7 mouse cellular contexts compared by ENCODE assay signal in genomic region chr5:121384757-121385460, GRCm38 (mm10). TPM values are rescaled to one million over a fixed set of nuclear protein-coding genes. Genes with fewer than 3 reads are reported as not detected.
DNase-seq lines count a peak whose midpoint lies in the region; ATAC-seq and TF ChIP-seq lines count a peak whose summit lies in the region.

No protein-coding gene starts in this region.

- H3K4me2 ChIP-seq in limb, embryonic 12.5 days = peak overlapping the region; percentile 78
- peak overlapping the region; percentile 83 for H3K4me2 ChIP-seq in stomach, embryonic 15.5 days

- no peak for TF ChIP-seq CTCF in C2C12 (IDR thresholded peaks at IDR 0.05; ENCODE audit: control insufficient read depth, insufficient read depth, insufficient read length)
- TF ChIP-seq CTCF in G1E (IDR thresholded peaks at IDR 0.05; ENCODE audit: low read depth, low read length) = no peak
- TF ChIP-seq CTCF in embryonic fibroblast, embryonic 13.5 days (IDR thresholded peaks at IDR 0.05; ENCODE audit: borderline replicate concordance, insufficient read depth, low read length) = no peak

- peak; percentile 10 for DNase-seq in G1E (ENCODE audit: low spot score)
- DNase-seq in heart, postnatal 4 days = peak; percentile 72
- DNase-seq in midbrain, embryonic 10.5 days (ENCODE audit: low spot score) = peak; percentile 66

- H3K36me3 ChIP-seq in C2C12 (ENCODE audit: control insufficient read depth, insufficient read depth) (peaks cover 6% of the 10 kb centered on the region), G1E (replicated peaks) (peaks cover 33% of the 10 kb centered on the region)
- peaks cover 33% of the 10 kb centered on the region for H3K36me3 ChIP-seq in limb, embryonic 12.5 days
- H3K36me3 ChIP-seq in midbrain, embryonic 10.5 days = peaks cover 34% of the 10 kb centered on the region
- peaks cover 17% of the 10 kb centered on the region for H3K36me3 ChIP-seq in stomach, embryonic 15.5 days

- H3K4me3 ChIP-seq in C2C12 (ENCODE audit: insufficient read depth, poor library complexity, severe bottlenecking) (peak overlapping the region; percentile 55), G1E (ENCODE audit: low read depth, low read length) (peak overlapping the region; percentile 78)
- H3K4me3 ChIP-seq in embryonic fibroblast, embryonic 13.5 days (ENCODE audit: insufficient read depth, low read length) = peak overlapping the region; percentile 86
- peak overlapping the region; percentile 82 for H3K4me3 ChIP-seq in limb, embryonic 12.5 days (replicated peaks)
- H3K4me3 ChIP-seq in midbrain, embryonic 10.5 days = peak overlapping the region; percentile 72
- peak overlapping the region; percentile 72 for H3K4me3 ChIP-seq in stomach, embryonic 15.5 days (replicated peaks)

- WGBS in limb, embryonic 12.5 days = 3% methylated on average over 46 of the region's 47 CpGs
- WGBS in midbrain, embryonic 10.5 days = 3% methylated on average over 43 of the region's 47 CpGs
- WGBS in stomach, embryonic 15.5 days = 1% methylated on average over 35 of the region's 47 CpGs

- peaks cover 43% of the 10 kb centered on the region for H3K4me1 ChIP-seq in G1E (ENCODE audit: insufficient read depth, low read depth, low read length)
- H3K4me1 ChIP-seq in embryonic fibroblast, embryonic 13.5 days (ENCODE audit: control insufficient read depth, insufficient read depth, low read length) = 0 out of 2 replicates have a peak, but pooled peaks cover 3% of the 10 kb centered on the region
- peaks cover 11% of the 10 kb centered on the region for H3K4me1 ChIP-seq in limb, embryonic 12.5 days (replicated peaks)
- peaks cover 28% of the 10 kb centered on the region for H3K4me1 ChIP-seq in midbrain, embryonic 10.5 days
- H3K4me1 ChIP-seq in stomach, embryonic 15.5 days = peaks cover 16% of the 10 kb centered on the region; the same call in 1 of the 2 replicates

- peaks cover 2% of the 10 kb centered on the region for H3K79me3 ChIP-seq in C2C12 (ENCODE audit: low read depth)

- no peaks in the 10 kb centered on the region for H3K79me2 ChIP-seq in C2C12 (ENCODE audit: control insufficient read depth, insufficient read depth)

- H3K27me3 ChIP-seq in C2C12 (ENCODE audit: control insufficient read depth, insufficient read depth, insufficient read length) (no peaks in the 10 kb centered on the region), G1E (ENCODE audit: insufficient read depth, low read length) (0 out of 2 replicates have a peak, but pooled peaks cover 3% of the 10 kb centered on the region)
- H3K27me3 ChIP-seq in limb, embryonic 12.5 days = peaks cover 8% of the 10 kb centered on the region
- H3K27me3 ChIP-seq in midbrain, embryonic 10.5 days (ENCODE audit: low read depth, poor library complexity, severe bottlenecking) = peaks cover 17% of the 10 kb centered on the region
- H3K27me3 ChIP-seq in stomach, embryonic 15.5 days (replicated peaks) = no peaks in the 10 kb centered on the region

- TF ChIP-seq POLR2A in embryonic fibroblast, embryonic 13.5 days (IDR thresholded peaks at IDR 0.05; ENCODE audit: low read depth, low read length) = no peak; the same call in 1 of the 2 replicates

- H3K9ac ChIP-seq in limb, embryonic 12.5 days (replicated peaks) = peak overlapping the region; percentile 84
- H3K9ac ChIP-seq in stomach, embryonic 15.5 days = peak overlapping the region; percentile 66

- no peak for ATAC-seq in G1E (ENCODE audit: extremely low read depth, insufficient number of reproducible peaks, low FRiP score, poor library complexity, severe bottlenecking)
- ATAC-seq in limb, embryonic 12.5 days (ENCODE audit: insufficient number of reproducible peaks, insufficient read depth, low FRiP score, low TSS enrichment, low read depth) = peak; percentile 66
- peak; percentile 57 for ATAC-seq in stomach, embryonic 15.5 days (ENCODE audit: insufficient read depth, low FRiP score, low read depth)

- peaks cover 7% of the 10 kb centered on the region for H3K9me3 ChIP-seq in G1E (replicated peaks)
- peaks cover 10% of the 10 kb centered on the region for H3K9me3 ChIP-seq in limb, embryonic 12.5 days
- peaks cover 6% of the 10 kb centered on the region; the same call in 1 of the 2 replicates for H3K9me3 ChIP-seq in midbrain, embryonic 10.5 days (replicated peaks)
- no peaks in the 10 kb centered on the region for H3K9me3 ChIP-seq in stomach, embryonic 15.5 days

- H3K27ac ChIP-seq in embryonic fibroblast, embryonic 13.5 days (ENCODE audit: insufficient read depth, low read length) = peak overlapping the region; percentile 79
- peak overlapping the region; percentile 76 for H3K27ac ChIP-seq in limb, embryonic 12.5 days
- H3K27ac ChIP-seq in midbrain, embryonic 10.5 days (replicated peaks) = peak overlapping the region; percentile 88
- peak overlapping the region; percentile 89 for H3K27ac ChIP-seq in stomach, embryonic 15.5 days

- H3ac ChIP-seq in C2C12 (ENCODE audit: control insufficient read depth, insufficient read length, low read depth) = peak overlapping the region; percentile 68

TF ChIP-seq in C2C12, 6 proteins besides CTCF, POLR2A, EP300 and RAD21:
- no peak for TF ChIP-seq CEBPB (IDR thresholded peaks at IDR 0.05; ENCODE audit: low read depth)
- no peak for TF ChIP-seq MAX (IDR thresholded peaks at IDR 0.05)
- TF ChIP-seq MYOG (IDR thresholded peaks at IDR 0.05; ENCODE audit: control insufficient read depth, extremely low read depth, insufficient read length) = no peak
- TF ChIP-seq USF1 (IDR thresholded peaks at IDR 0.05; ENCODE audit: low read depth) = no peak
- no peak for TF ChIP-seq MYOD1 (IDR thresholded peaks at IDR 0.05; ENCODE audit: control insufficient read depth, insufficient read length, low read depth)
- TF ChIP-seq FOSL1 (IDR thresholded peaks at IDR 0.05; ENCODE audit: insufficient read depth, low read length, poor library complexity, severe bottlenecking) = no peak

RNA-seq across cellular contexts. Expression of gene Trafd1, which starts 0.5 kb away (rescaled TPM):
- polyA plus RNA-seq in C2C12 (2012; fragmentation: generic; extraction: Trizol) = 19.2 TPM
- total RNA-seq in G1E (2014; fragmentation: Nextera tagmentation) = 13.2 and 16.0 TPM in 2 replicates
- total RNA-seq in G1E (2017) = 18.8 and 20.3 TPM in 2 replicates
- polyA plus RNA-seq in G1E (2012) = 15.2 and 17.5 TPM in 2 replicates
- polyA plus RNA-seq in embryonic fibroblast, embryonic 13.5 days (2011; ENCODE audit: insufficient read length, low read depth, missing spikeins) = 34.5 and 36.1 TPM in 2 replicates
- total RNA-seq in heart, postnatal 4 days (2021) = 10 to 100 TPM; 55.0 to 66.2 TPM
- 75.1 and 75.5 TPM in 2 replicates for polyA plus RNA-seq in limb, embryonic 12.5 days (2016; fragmentation: Nextera tagmentation; extraction: Ambion mirVana)
- 72.8 and 86.5 TPM in 2 replicates for polyA plus RNA-seq in midbrain, embryonic 10.5 days (2016; fragmentation: Nextera tagmentation; extraction: Ambion mirVana)
- 67.8 and 70.6 TPM in 2 replicates for polyA plus RNA-seq in stomach, embryonic 15.5 days (2015; fragmentation: Nextera tagmentation; extraction: Ambion mirVana)

RNA-seq across cellular contexts. Expression of gene Naa25, which starts 12.8 kb away (rescaled TPM):
- polyA plus RNA-seq in C2C12 (2012; fragmentation: generic; extraction: Trizol) = 16.8 TPM
- 43.3 and 57.6 TPM in 2 replicates for total RNA-seq in G1E (2014; fragmentation: Nextera tagmentation)
- total RNA-seq in G1E (2017) = 44.1 and 45.9 TPM in 2 replicates
- 5.8 and 7.2 TPM in 2 replicates for polyA plus RNA-seq in G1E (2012)
- 24.6 and 34.4 TPM in 2 replicates for polyA plus RNA-seq in embryonic fibroblast, embryonic 13.5 days (2011; ENCODE audit: insufficient read length, low read depth, missing spikeins)
- total RNA-seq in heart, postnatal 4 days (2021) = 10 to 100 TPM; 21.6 TPM
- polyA plus RNA-seq in limb, embryonic 12.5 days (2016; fragmentation: Nextera tagmentation; extraction: Ambion mirVana) = 41.2 and 41.9 TPM in 2 replicates
- polyA plus RNA-seq in midbrain, embryonic 10.5 days (2016; fragmentation: Nextera tagmentation; extraction: Ambion mirVana) = 52.9 and 54.7 TPM in 2 replicates
- polyA plus RNA-seq in stomach, embryonic 15.5 days (2015; fragmentation: Nextera tagmentation; extraction: Ambion mirVana) = 40.2 and 41.8 TPM in 2 replicates

Comparison
In these comparisons a context has a peak if more than half of its experiments do, and no peak if none do; other contexts are left out.
1. DNase-seq: peak in every context shown above with its lines; median percentile 72 in heart, postnatal 4 days; 66 in midbrain, embryonic 10.5 days; 10 in G1E.